Mouse (Mus musculus) hindlimb bud, embryonic 11.5 days (tissue): ENCODE results near the gene Gm10338.
"Not testable (repeated sequence)": the region's sequence is repeated elsewhere in the genome, so short reads cannot be mapped to it uniquely, and the experiment has no call there.

Experiments used
- DNase-seq: peaks from one replicate; pipeline ENCODE4 v3.0.0-alpha.2; 2012; ENCODE audit warnings: low read depth, low spot score; ENCODE audit errors: extremely low spot score

Gm10338 gene

DNA sequence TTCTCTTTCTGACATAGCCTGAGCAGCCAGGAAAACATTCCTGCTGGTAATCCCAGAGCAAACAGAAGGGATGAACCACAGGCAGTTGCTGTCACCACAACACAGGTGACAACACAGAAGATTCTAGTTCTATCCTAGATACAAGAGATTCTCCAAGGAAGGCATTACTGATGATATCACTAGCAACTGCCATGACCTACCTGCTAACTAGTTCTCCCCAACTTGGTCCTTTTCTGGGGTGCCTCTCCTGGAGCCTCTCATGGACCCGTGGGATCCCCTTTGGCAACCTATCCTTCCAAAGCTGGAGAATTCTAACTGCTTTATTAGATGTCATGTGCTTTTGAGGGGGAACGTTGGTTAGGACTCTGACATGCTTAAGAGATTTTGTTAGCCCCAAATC lies at the start of gene Gm10338:
Gene Gm10338, minus strand, starts transcription at position 101 of the 400 bp plus-strand sequence.
- not testable (repeated sequence) for DNase-seq

DNA sequence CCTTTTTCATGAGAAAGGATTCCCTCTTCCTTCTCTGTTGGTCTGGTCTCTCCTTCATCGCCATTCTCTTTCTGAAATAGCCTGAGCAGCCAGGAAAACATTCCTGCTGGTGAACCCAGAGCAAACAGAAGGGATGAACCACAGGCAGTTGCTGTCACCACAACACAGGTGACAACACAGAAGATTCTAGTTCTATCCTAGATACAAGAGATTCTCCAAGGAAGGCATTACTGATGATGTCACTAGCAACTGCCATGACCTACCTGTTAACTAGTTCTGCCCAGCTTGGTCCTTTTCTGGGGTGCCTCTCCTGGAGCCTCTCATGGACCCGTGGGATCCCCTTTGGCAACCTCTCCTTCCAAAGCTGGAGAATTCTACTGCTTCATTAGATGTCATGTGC lies 48.5 kb upstream of the Gm10338 start, which contains the start of gene Gm10128:
Gene Gm10128, minus strand, starts transcription at position 101 of the 400 bp plus-strand sequence.
- not testable (repeated sequence) for DNase-seq

DNA sequence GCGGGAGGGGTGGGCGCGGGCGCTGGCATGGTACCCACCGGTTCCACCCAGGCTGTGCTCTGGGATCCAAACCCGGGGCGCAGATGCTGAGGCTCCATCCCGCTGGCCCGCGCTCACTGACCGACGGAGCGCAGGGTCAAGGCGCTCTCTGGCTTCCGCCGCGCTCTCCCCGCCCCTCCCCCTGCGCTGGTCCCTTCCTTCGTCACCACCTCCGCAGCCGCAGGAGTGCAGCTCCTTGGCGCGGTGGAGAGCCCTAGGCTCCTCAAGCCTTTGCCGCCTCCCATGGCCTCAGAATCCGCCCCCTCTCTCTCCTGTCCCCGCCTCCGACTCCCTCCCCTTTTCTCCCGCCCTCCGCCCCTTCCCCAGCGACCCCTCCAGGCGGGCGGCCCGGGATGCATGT lies 27.0 kb downstream of the Gm10338 start, which contains the start of gene Gm3558:
Gene Gm3558, minus strand, starts transcription at position 185 of the 400 bp plus-strand sequence.
- DNase-seq: not testable (repeated sequence)

- DNase-seq: not testable (repeated sequence)
These were observed 27.5 kb downstream of the Gm10338 start for GRCm38 (mm10) chr14:7567890-7568289.

GRCm38 (mm10) chr14:7567266-7567665 lies 28.1 kb downstream of the Gm10338 start:
- not testable (repeated sequence) for DNase-seq
